25 mouse cellular contexts compared by ENCODE assay signal in the genomic region with DNA sequence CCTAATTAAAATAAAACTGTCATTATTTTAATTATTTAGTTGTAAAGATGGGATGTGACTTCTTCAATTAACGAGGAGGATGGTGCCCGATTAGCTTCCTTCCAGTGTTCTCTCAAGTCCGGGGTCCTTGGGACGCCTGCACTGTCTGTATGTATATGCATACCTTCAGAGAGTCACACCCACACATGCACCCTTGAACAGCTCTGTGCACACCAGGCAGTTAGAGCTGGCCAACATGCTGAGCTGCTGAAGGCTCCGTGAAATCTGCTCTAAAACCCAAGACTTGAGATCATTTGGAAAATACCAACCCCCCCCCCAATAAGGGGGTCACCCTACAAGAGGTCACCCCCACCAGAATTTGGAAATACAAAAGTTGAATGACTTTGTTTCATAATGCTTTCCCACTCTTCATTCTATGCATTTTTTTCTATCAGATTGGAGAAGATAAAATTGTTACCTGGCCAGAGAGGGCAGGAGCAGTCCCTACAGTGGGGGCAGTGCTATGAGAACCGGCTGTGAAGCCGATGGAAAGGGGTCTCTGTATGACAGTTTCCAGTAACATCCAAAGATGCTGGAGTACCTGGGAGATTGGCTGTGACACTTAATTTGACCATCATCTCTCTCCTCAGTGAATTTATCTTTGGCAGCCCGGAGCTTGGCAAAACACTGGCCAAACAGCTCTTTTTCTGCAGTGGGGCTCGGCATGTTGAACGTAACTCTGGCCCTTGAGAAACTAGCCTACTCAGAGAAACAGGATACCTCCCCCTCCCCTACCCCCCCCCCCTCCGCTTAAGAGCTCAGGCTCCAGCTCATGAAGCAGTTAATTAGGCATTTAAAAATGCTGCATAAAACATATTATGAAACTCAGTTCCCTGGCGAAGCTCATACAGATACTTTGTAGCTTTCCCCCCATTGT.
"Had no signal": no experiment of that assay in that cellular context is flagged by ENCODE, and none has a peak within 500 bp of the region (broad histone marks: within the 10 kb centered on the region; RNA-seq: fewer than 3 reads in every experiment).

No protein-coding gene starts in this region.

- H3K4me1 ChIP-seq: limb, embryonic 12.5 days; limb, embryonic 15.5 days; midbrain, embryonic 12.5 days; neural tube, embryonic 12.5 days; neural tube, embryonic 15.5 days had no signal

- H3K4me2 ChIP-seq: limb, embryonic 12.5 days; limb, embryonic 15.5 days; liver, embryonic 11.5 days; lung, embryonic 14.5 days; midbrain, embryonic 12.5 days; neural tube, embryonic 12.5 days; neural tube, embryonic 15.5 days had no signal

- H3K9ac ChIP-seq: limb, embryonic 12.5 days; limb, embryonic 15.5 days; liver, embryonic 14.5 days; liver, postnatal 0 days; lung, embryonic 14.5 days; midbrain, embryonic 12.5 days; neural tube, embryonic 12.5 days; neural tube, embryonic 15.5 days had no signal

- H3K27me3 ChIP-seq: limb, embryonic 12.5 days; limb, embryonic 15.5 days; midbrain, embryonic 12.5 days; neural tube, embryonic 12.5 days; neural tube, embryonic 15.5 days had no signal

- H3K4me3 ChIP-seq: layer of hippocampus, adult 2 months; limb, embryonic 12.5 days; limb, embryonic 15.5 days; midbrain, embryonic 12.5 days; myocyte; neural tube, embryonic 12.5 days; neural tube, embryonic 15.5 days had no signal

- DNase-seq: kidney, adult 8-10 months; kidney, postnatal 10 days; layer of hippocampus, adult 9-11 months; liver, postnatal 0 days; lung, embryonic 14.5 days; right cerebral cortex, adult 18-20 months; right cerebral cortex, postnatal 14 days; right cerebral cortex, postnatal 4 days; thymus, adult 2 months; thymus, postnatal 14 days; thymus, postnatal 4 days had no signal

- H3K27ac ChIP-seq: layer of hippocampus, adult 2 months; limb, embryonic 12.5 days; limb, embryonic 15.5 days; liver, embryonic 14.5 days; macrophage; midbrain, embryonic 12.5 days; neural tube, embryonic 12.5 days; neural tube, embryonic 15.5 days; stomach, postnatal 0 days had no signal

- ATAC-seq: intestine, postnatal 0 days; liver, postnatal 0 days; lung, postnatal 0 days; midbrain, embryonic 16.5 days had no signal

- H3K36me3 ChIP-seq: limb, embryonic 12.5 days; limb, embryonic 15.5 days; midbrain, embryonic 12.5 days; neural tube, embryonic 12.5 days; neural tube, embryonic 15.5 days had no signal

- H3K9me3 ChIP-seq: limb, embryonic 12.5 days; limb, embryonic 15.5 days; midbrain, embryonic 12.5 days; neural tube, embryonic 15.5 days had no signal
